Mouse (Mus musculus) cortical plate, adult 2 months (tissue): ENCODE data around the gene Nkx6-1.

Source experiments
- CTCF ChIP-seq: fragments of 200-500 bp; IDR thresholded peaks from 2 replicates; pipeline ENCODE4 v1.5.1; 2011; ENCODE audit warnings: mild to moderate bottlenecking, control low read depth, low read length; ENCODE audit not compliant: insufficient read depth; ENCODE audit errors: extremely low read depth
- POLR2A ChIP-seq: fragments of 200-500 bp; IDR thresholded peaks from 2 replicates; pipeline ENCODE4 v1.6.1; 2011; ENCODE audit warnings: mild to moderate bottlenecking, low read length, control low read depth; ENCODE audit not compliant: insufficient read depth; ENCODE audit errors: extremely low read depth

- no peak for TF ChIP-seq POLR2A
- TF ChIP-seq CTCF = no peak
These were observed at the start of gene Nkx6-1 for GRCm38 (mm10) chr5:101664945-101665615.
